ENCODE assay signal across 24 mouse cellular contexts in the genomic region with DNA sequence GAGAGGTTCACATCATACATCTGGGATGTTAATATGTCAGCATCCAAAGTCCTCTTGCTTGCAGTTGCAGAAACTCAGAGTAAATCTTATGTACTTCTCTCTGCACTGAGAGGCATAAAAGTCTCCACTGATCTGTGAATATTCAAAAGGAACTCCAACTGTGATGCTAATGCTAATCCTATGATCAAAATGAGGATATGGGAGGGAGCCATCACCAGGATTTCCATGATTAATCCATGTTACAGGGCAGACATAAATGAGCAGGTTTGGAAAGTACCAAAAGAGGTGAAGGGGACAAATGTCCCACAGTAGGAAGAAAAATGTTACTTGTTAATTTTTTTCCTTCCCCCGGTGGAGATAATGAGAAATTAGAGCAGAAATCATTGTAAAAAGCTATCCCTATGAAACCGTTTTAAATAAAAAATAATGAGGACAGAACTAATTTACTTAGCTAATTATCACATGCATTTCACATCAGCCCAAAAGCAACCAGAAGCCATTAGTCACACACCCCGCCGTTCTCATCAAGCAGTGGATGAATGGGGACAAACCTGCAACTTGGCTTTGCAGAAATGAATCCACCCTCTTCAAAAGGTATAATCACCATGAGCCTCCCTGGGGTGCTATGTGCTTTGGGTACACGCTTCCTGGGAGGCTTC.
DNase-seq lines count a peak whose midpoint lies in the region; ATAC-seq and TF ChIP-seq lines count a peak whose summit lies in the region.
"Had no signal": no experiment of that assay in that cellular context is flagged by ENCODE, and none has a peak within 500 bp of the region (broad histone marks: within the 10 kb centered on the region; RNA-seq: fewer than 3 reads in every experiment).

No protein-coding gene starts in this region.

- no peak for TF ChIP-seq CTCF in forebrain, postnatal 0 days (IDR thresholded peaks at IDR 0.05; ENCODE audit: low read depth)

- H3K9ac ChIP-seq in hindbrain, embryonic 13.5 days = no peak overlapping the region
- no peak overlapping the region for H3K9ac ChIP-seq in hindbrain, embryonic 11.5 days (ENCODE audit: low read depth, low read length)
- H3K9ac ChIP-seq in neural tube, embryonic 13.5 days = no peak overlapping the region
- H3K9ac ChIP-seq in forebrain, postnatal 0 days = no peak overlapping the region
- H3K9ac ChIP-seq: embryonic facial prominence, embryonic 12.5 days; liver, embryonic 13.5 days; neural tube, embryonic 12.5 days had no signal

- no peak for DNase-seq in hindbrain, embryonic 11.5 days (ENCODE audit: low spot score)
- no peak for DNase-seq in neural tube, embryonic 10.5 days (ENCODE audit: extremely low spot score, low spot score)
- peak; percentile 8 for DNase-seq in forebrain, postnatal 0 days
- no peak for DNase-seq in urinary bladder, adult 2 months (ENCODE audit: low spot score)
- no peak for DNase-seq in cerebellum, postnatal 36 days
- DNase-seq in right cerebral cortex, postnatal 25 days = no peak
- DNase-seq: adrenal gland, postnatal 25 days; cerebellum, adult 11 months; cerebellum, adult 9-11 months; gastrocnemius, adult 2 months; kidney, adult 18-20 months; kidney, postnatal 4 days; liver, embryonic 13.5 days; lung, adult 2 months; lung, postnatal 14 days; right cerebral cortex, adult 18-20 months had no signal

- no peaks in the 10 kb centered on the region for H3K27me3 ChIP-seq in hindbrain, embryonic 13.5 days
- H3K27me3 ChIP-seq in hindbrain, embryonic 11.5 days (ENCODE audit: control insufficient read depth, insufficient read depth, low read length) = no peaks in the 10 kb centered on the region
- H3K27me3 ChIP-seq in neural tube, embryonic 13.5 days = no peaks in the 10 kb centered on the region
- no peaks in the 10 kb centered on the region for H3K27me3 ChIP-seq in forebrain, postnatal 0 days (ENCODE audit: insufficient read depth, low read length)
- H3K27me3 ChIP-seq: embryonic facial prominence, embryonic 12.5 days; liver, embryonic 13.5 days; neural tube, embryonic 12.5 days had no signal

- WGBS in hindbrain, embryonic 13.5 days = 26% methylated on average over 5 of the region's 5 CpGs
- 34% methylated on average over 5 of the region's 5 CpGs for WGBS in hindbrain, embryonic 11.5 days
- WGBS in neural tube, embryonic 13.5 days = 16% methylated on average over 5 of the region's 5 CpGs
- WGBS in forebrain, postnatal 0 days = 7% methylated on average over 5 of the region's 5 CpGs

- H3K4me3 ChIP-seq in hindbrain, embryonic 13.5 days = no peak overlapping the region
- H3K4me3 ChIP-seq in hindbrain, embryonic 11.5 days (ENCODE audit: low read depth, low read length) = no peak overlapping the region
- H3K4me3 ChIP-seq in neural tube, embryonic 13.5 days = no peak overlapping the region
- no peak overlapping the region for H3K4me3 ChIP-seq in forebrain, postnatal 0 days (ENCODE audit: low read depth, low read length)
- H3K4me3 ChIP-seq: embryonic facial prominence, embryonic 12.5 days; erythroblast, embryonic 14.5 days; gastrocnemius, adult 2 months; liver, embryonic 13.5 days; neural tube, embryonic 12.5 days had no signal

- no peaks in the 10 kb centered on the region for H3K9me3 ChIP-seq in hindbrain, embryonic 13.5 days
- H3K9me3 ChIP-seq in hindbrain, embryonic 11.5 days (ENCODE audit: control insufficient read depth, low read length) = no peaks in the 10 kb centered on the region
- H3K9me3 ChIP-seq in neural tube, embryonic 13.5 days = no peaks in the 10 kb centered on the region
- H3K9me3 ChIP-seq in forebrain, postnatal 0 days (ENCODE audit: low read length) = no peaks in the 10 kb centered on the region
- H3K9me3 ChIP-seq: embryonic facial prominence, embryonic 12.5 days; liver, embryonic 13.5 days; neural tube, embryonic 12.5 days had no signal

- H3K4me1 ChIP-seq in hindbrain, embryonic 13.5 days (replicated peaks) = peaks cover 5% of the 10 kb centered on the region
- H3K4me1 ChIP-seq in hindbrain, embryonic 11.5 days (replicated peaks; ENCODE audit: control insufficient read depth, insufficient read depth, low read length) = no peaks in the 10 kb centered on the region
- peaks cover 9% of the 10 kb centered on the region; the same call in 1 of the 2 replicates for H3K4me1 ChIP-seq in neural tube, embryonic 13.5 days (replicated peaks)
- no peaks in the 10 kb centered on the region for H3K4me1 ChIP-seq in forebrain, postnatal 0 days (ENCODE audit: insufficient read depth)
- H3K4me1 ChIP-seq: embryonic facial prominence, embryonic 12.5 days; liver, embryonic 13.5 days; neural tube, embryonic 12.5 days had no signal

- peak overlapping the region; percentile 35; the same call in 1 of the 2 replicates for H3K27ac ChIP-seq in hindbrain, embryonic 13.5 days
- no peak overlapping the region for H3K27ac ChIP-seq in hindbrain, embryonic 11.5 days (ENCODE audit: low read depth, low read length)
- H3K27ac ChIP-seq in neural tube, embryonic 13.5 days (replicated peaks) = peak overlapping the region; percentile 29; the same call in 1 of the 2 replicates
- H3K27ac ChIP-seq in forebrain, postnatal 0 days (ENCODE audit: low read depth, low read length) = no peak overlapping the region
- H3K27ac ChIP-seq: embryonic facial prominence, embryonic 12.5 days; gastrocnemius, adult 2 months; liver, embryonic 13.5 days; neural tube, embryonic 12.5 days; stomach, postnatal 0 days had no signal

- ATAC-seq in hindbrain, embryonic 13.5 days (ENCODE audit: low FRiP score) = no peak
- no peak for ATAC-seq in hindbrain, embryonic 11.5 days (ENCODE audit: low FRiP score)
- ATAC-seq in neural tube, embryonic 13.5 days (ENCODE audit: low read depth) = 0 out of 2 replicates have a peak, but pooled peaks have one; percentile 36
- ATAC-seq in forebrain, postnatal 0 days = no peak
- ATAC-seq: CD4-positive, CD25-positive, alpha-beta regulatory T cell, adult 4 months; inflammation-experienced regulatory T-cells, adult 6 months had no signal

- no peak overlapping the region for H3K4me2 ChIP-seq in hindbrain, embryonic 13.5 days
- no peak overlapping the region for H3K4me2 ChIP-seq in hindbrain, embryonic 11.5 days (replicated peaks; ENCODE audit: low read depth, low read length)
- no peak overlapping the region for H3K4me2 ChIP-seq in neural tube, embryonic 13.5 days
- H3K4me2 ChIP-seq in forebrain, postnatal 0 days (ENCODE audit: low read depth) = no peak overlapping the region
- H3K4me2 ChIP-seq: embryonic facial prominence, embryonic 12.5 days; liver, embryonic 13.5 days; neural tube, embryonic 12.5 days had no signal

- no peaks in the 10 kb centered on the region for H3K36me3 ChIP-seq in hindbrain, embryonic 13.5 days
- no peaks in the 10 kb centered on the region for H3K36me3 ChIP-seq in hindbrain, embryonic 11.5 days (ENCODE audit: control insufficient read depth, insufficient read depth, low read length)
- H3K36me3 ChIP-seq in neural tube, embryonic 13.5 days = no peaks in the 10 kb centered on the region
- H3K36me3 ChIP-seq in forebrain, postnatal 0 days (ENCODE audit: insufficient read depth) = no peaks in the 10 kb centered on the region
- H3K36me3 ChIP-seq: embryonic facial prominence, embryonic 12.5 days; liver, embryonic 13.5 days; neural tube, embryonic 12.5 days had no signal

Comparison
In these comparisons a context has a peak if more than half of its experiments do, and no peak if none do; other contexts are left out.
1. H3K27ac ChIP-seq: peak in hindbrain, embryonic 13.5 days (single experiment) and neural tube, embryonic 13.5 days (single experiment); none in hindbrain, embryonic 11.5 days (single experiment) and forebrain, postnatal 0 days (single experiment).